Mouse (Mus musculus): ENCODE data around the gene Zbtb16. TPM values are rescaled to one million over a fixed set of nuclear protein-coding genes. Genes with fewer than 3 reads are reported as not detected.

The Zbtb16 gene
- total RNA-seq, 2 experiments from 2014 or later: 102 to 134 TPM

Other genes with a start within 250 kb of the Zbtb16 start
- 1 to 10 TPM; 2.7 to 9.5 TPM for gene Nnmt, start 231.1 kb downstream of the Zbtb16 start, total RNA-seq (2021)
- not detected for gene Htr3a, start 74.9 kb upstream of the Zbtb16 start, total RNA-seq (2021)
- gene Htr3b, start 128.8 kb upstream of the Zbtb16 start, total RNA-seq (2021): not detected
- gene Usp28, start 149.2 kb upstream of the Zbtb16 start, total RNA-seq (2021): 10 to 100 TPM; 63.8 to 92.9 TPM
- 1 to 10 TPM; 8.0 to 8.3 TPM for gene Zw10, start 219.4 kb upstream of the Zbtb16 start, total RNA-seq (2021)
- under 1 TPM; 0.24 to 0.82 TPM for gene Tmprss5, start 245.0 kb upstream of the Zbtb16 start, total RNA-seq (2021)